Mouse (Mus musculus) ES-E14 (cell line): ENCODE data around the gene Sfxn5. TPM values are rescaled to one million over a fixed set of nuclear protein-coding genes. Genes with fewer than 3 reads are reported as not detected.

ENCODE experiments used
- DNase-seq: peaks from one replicate; pipeline ENCODE4 v3.0.0-alpha.2; 2013; ENCODE audit warnings: low read depth, low spot score
- H3K27ac ChIP-seq: 2 replicates; pipeline ENCODE4 v1.5.1; 2012; ENCODE audit warnings: low read depth, mild to moderate bottlenecking, low read length, moderate library complexity, mixed read lengths; ENCODE audit not compliant: poor library complexity, insufficient read depth, severe bottlenecking
- H3K36me3 ChIP-seq: 2 replicates; pipeline ENCODE4 v1.6.1; 2012; ENCODE audit warnings: mild to moderate bottlenecking, low read length, moderate library complexity, mixed read lengths; ENCODE audit not compliant: control insufficient read depth, poor library complexity, insufficient read depth, severe bottlenecking
- H3K4me1 ChIP-seq, 2 experiments: fragments of 150-350 bp in 1 of 2; sonication (generic) in 1 of 2; 2 replicates each; pipeline ENCODE4 v1.6.1; 2012; ENCODE audit warnings: low read length in 2 of 2, mild to moderate bottlenecking in 1 of 2, mixed read lengths in 1 of 2; ENCODE audit not compliant: control insufficient read depth in 2 of 2, insufficient read depth in 2 of 2, poor library complexity in 1 of 2
- H3K4me3 ChIP-seq, 2 experiments: fragments of 150-350 bp in 1 of 2; sonication (generic) in 1 of 2; 2 replicates each; pipeline ENCODE4 v1.5.1; 2012; ENCODE audit warnings: low read length in 2 of 2, low read depth in 1 of 2, mild to moderate bottlenecking in 1 of 2, mixed read lengths in 1 of 2; ENCODE audit not compliant: insufficient read depth in 1 of 2, poor library complexity in 1 of 2, severe bottlenecking in 1 of 2
- H3K9ac ChIP-seq: 2 replicates; pipeline ENCODE4 v1.6.1; 2012; ENCODE audit warnings: low read depth, mild to moderate bottlenecking, low read length, mixed read lengths; ENCODE audit not compliant: poor library complexity, insufficient read depth, severe bottlenecking
- H3K9me3 ChIP-seq: fragments of 150-350 bp; sonication (generic); 2 replicates; pipeline ENCODE4 v1.6.1; 2012; ENCODE audit warnings: low read depth, mild to moderate bottlenecking, low read length; ENCODE audit not compliant: control insufficient read depth, insufficient read depth
- CHD2 ChIP-seq: IDR thresholded peaks from 2 replicates; pipeline ENCODE4 v1.6.1; 2014; ENCODE audit warnings: mild to moderate bottlenecking, low read depth, low read length, inconsistent platforms
- HCFC1 ChIP-seq: IDR thresholded peaks from 2 replicates; pipeline ENCODE4 v1.6.1; 2012; ENCODE audit warnings: low read length, inconsistent platforms, borderline replicate concordance; ENCODE audit not compliant: insufficient read depth
- MAFK ChIP-seq: IDR thresholded peaks from 2 replicates; pipeline ENCODE4 v1.6.1; 2014; ENCODE audit warnings: mild to moderate bottlenecking, low read depth, low read length, inconsistent platforms; ENCODE audit not compliant: insufficient read depth
- ZC3H11A ChIP-seq: IDR thresholded peaks from 2 replicates; pipeline ENCODE4 v1.6.1; 2012; ENCODE audit warnings: low read depth, mild to moderate bottlenecking, inconsistent platforms, low read length, borderline replicate concordance
- ZNF384 ChIP-seq: IDR thresholded peaks from 2 replicates; pipeline ENCODE4 v1.6.1; 2012; ENCODE audit warnings: low read depth, low read length, inconsistent platforms
- in situ Hi-C, 2 experiments: fragments of 600-800 bp; cut with MboI; formaldehyde crosslinking; loops; one replicate each; pipeline ENCODE4 v1.15.1; 2025; ENCODE audit warnings: low sequenced_read_pairs in 2 of 2, inconsistent platforms in 1 of 2; ENCODE audit not compliant: unreplicated experiment in 2 of 2
- total RNA-seq: library from RNA; depleted of rRNA; stranded (reverse); fragments of 300-350 nt; gene quantifications from 2 replicates; pipeline ENCODE4 v1.2.3, GENCODE M21; 2012

The Sfxn5 gene
- total RNA-seq, 1 experiment = 4.9 TPM

DNA sequence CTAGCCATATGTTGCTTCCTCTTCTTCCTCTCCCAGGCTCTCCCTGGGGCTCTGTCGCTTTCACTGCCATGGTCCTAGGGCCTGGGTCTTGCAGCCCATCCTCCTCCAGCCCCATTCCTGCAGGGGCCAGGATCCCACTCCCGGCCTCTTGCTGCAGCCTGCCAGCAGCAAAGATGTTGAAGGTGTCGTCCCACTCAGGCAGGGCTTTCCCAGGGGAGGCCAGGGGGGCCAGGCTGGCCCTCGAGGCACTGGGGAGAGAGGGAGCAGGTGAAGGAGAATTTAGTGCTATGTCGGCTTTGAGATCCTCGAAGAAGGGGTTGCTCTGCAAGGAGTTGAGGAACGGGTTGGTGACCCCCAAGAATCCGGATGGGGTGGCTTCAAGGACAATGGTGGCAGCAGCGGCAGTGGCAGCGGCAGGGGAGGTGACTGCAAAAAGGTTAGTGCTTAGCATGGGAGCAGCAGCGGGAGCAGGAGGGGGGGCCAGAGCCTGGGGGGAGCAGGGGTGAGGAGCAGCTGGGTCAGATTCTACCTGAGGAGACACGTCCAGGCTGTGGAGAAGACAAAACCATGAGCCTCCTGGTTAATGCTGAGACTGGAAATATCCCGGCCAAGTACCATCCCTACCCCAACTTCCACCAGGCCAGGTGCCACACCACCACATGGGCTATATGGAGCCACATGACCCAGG, 8.7 kb upstream of the Sfxn5 start:
- in situ Hi-C loops = loop anchor here in 1 of 2 experiments (10.0 kb wide), 1 partner anchor 73 kb away; no protein-coding TSS in a partner anchor
- no peak for DNase-seq
- Histone ChIP-seq H3K4me3 (no peak overlapping the region), H3K9ac (no peak overlapping the region), H3K27ac (no peak overlapping the region), H3K36me3 (no peaks in the 10 kb centered on the region), H3K9me3 (no peaks in the 10 kb centered on the region), H3K4me1 (no peaks in the 10 kb centered on the region)
- TF ChIP-seq ZNF384 (no peak), MAFK (no peak), HCFC1 (no peak), CHD2 (no peak), ZC3H11A (no peak)

DNA sequence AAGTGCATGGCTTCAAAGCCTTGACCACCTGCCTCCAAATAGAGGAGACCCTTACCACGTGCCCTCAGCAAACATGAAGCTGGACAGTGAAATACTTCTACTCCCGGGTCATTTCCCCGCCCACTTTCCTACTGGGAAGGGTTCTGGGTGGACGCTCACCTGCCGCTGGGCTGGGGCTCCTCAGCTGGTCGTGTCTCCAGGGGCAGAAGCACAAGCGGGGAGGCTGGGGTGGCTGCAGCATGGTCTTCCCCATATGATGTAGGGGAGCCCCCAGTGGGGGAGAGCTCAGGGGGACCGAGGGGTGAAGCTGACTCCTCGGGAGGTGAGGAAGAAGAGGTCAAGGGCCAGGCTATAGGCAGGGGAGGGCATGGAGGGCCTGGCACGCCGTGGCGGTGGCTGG, 7.0 kb upstream of the Sfxn5 start:
- TF ChIP-seq CHD2 (no peak), ZC3H11A (no peak), ZNF384 (no peak), MAFK (no peak), HCFC1 (no peak)
- H3K9me3 ChIP-seq = no peaks in the 10 kb centered on the region
- no peaks in the 10 kb centered on the region for H3K4me1 ChIP-seq
- H3K27ac ChIP-seq = no peak overlapping the region
- DNase-seq = no peak
- in situ Hi-C loops = loop anchor here in 1 of 2 experiments (10.0 kb wide), 1 partner anchor 75 kb away; no protein-coding TSS in a partner anchor
- H3K4me3 ChIP-seq = no peak overlapping the region
- no peaks in the 10 kb centered on the region for H3K36me3 ChIP-seq
- no peak overlapping the region for H3K9ac ChIP-seq

DNA sequence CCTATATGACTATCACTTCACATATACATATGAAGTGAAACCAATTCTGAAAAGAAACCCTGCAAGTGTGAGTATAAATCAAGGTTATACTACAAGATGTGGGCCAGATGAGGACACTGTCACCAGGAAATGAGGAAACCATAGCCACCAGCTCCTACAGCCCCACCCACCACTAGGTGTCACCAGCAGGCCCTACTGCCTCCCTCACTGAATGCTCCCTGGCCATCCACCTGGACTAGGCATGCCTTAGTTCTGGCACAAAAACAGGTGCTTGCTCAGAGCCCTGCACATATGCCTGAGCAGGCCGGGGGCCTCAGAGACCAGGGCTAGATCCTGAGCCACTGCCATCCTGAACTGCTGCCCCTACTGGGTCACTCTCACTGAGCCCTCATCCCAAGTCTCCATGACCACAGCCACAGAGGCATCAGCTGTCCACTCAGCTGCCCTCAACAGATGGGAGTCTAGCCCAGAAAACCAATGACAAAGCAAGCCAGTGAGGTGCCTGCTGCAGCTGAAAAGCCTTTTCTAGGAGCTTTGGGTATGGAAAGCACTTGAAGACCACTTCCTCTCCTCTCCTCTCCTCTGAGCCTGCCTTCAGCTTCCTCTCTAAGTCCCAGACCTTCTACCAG, 6.2 kb upstream of the Sfxn5 start:
- no peak overlapping the region for H3K9ac ChIP-seq
- DNase-seq = no peak
- no peak overlapping the region for H3K4me3 ChIP-seq
- in situ Hi-C loops = no loop called here
- H3K9me3 ChIP-seq = no peaks in the 10 kb centered on the region
- TF ChIP-seq CHD2 = no peak
- no peak for TF ChIP-seq HCFC1
- no peak for TF ChIP-seq ZNF384
- TF ChIP-seq ZC3H11A = no peak
- TF ChIP-seq MAFK = no peak
- H3K36me3 ChIP-seq = no peaks in the 10 kb centered on the region
- H3K4me1 ChIP-seq = no peaks in the 10 kb centered on the region
- no peak overlapping the region for H3K27ac ChIP-seq

DNA sequence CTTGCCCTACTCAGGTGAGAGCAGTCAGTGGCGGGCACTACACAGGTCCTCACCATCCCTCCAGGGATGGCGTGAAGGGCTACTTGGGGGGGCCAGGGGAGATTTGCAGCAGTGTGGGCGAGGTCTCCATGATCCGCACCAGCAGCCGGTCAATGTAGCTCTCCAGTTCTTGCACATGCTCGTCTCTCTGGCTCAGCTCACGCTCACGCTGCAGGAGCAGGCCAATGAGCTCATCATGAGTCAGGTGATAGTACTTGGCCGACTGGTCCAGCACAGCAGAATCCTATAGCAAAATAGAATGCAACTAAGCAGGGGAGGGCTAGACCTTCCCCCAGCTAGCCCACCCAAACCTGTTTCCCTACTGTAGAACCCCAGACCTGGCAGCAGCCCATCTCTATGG, 3.7 kb upstream of the Sfxn5 start:
- H3K4me1 ChIP-seq = no peaks in the 10 kb centered on the region
- TF ChIP-seq MAFK (no peak), HCFC1 (no peak), ZNF384 (no peak), CHD2 (no peak), ZC3H11A (no peak)
- H3K36me3 ChIP-seq = no peaks in the 10 kb centered on the region
- H3K9me3 ChIP-seq = no peaks in the 10 kb centered on the region
- no peak overlapping the region for H3K4me3 ChIP-seq
- H3K27ac ChIP-seq = no peak overlapping the region
- in situ Hi-C loops = no loop called here
- H3K9ac ChIP-seq = no peak overlapping the region
- no peak for DNase-seq
